Mouse (Mus musculus): ENCODE measurements around the gene Serinc2.

DNA sequence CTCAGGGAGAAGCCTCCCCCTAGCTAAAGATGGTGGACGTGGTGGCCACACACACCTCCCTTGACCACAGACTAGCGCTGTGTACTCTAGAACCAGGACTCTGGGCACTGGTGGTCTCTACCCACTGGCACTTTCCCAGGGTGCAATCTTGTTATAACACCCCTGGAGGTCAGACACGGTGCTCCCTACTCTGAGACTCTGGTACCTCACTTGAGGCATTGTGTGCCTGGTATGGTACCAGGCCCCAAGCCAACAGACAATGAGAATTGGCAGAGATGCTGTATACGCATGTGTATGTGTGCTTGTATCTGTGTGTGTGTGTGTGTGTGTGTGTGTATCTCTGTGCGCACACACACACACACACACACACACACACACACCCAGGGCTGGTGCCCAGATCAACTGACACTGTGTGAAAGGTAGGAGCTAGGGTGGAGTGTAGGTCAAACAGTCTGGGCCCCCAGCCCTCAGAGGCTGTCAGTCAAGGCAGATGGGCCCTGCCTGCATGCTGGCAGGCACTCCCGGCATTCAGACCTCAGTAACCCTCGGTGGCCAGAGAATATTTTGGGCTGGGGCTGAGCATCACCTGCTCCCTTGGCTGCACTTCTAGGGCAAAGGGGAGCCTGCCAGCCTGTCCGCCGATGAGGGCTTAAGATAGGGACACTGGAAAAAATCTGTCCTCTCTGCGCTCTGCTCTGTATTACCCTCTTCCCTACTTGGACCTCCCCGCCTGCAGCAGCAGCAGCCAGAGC, 20.0 kb upstream of the Serinc2 start:
- TF ChIP-seq CTCF (IDR thresholded peaks at IDR 0.05; ENCODE audit: borderline replicate concordance, extremely low read depth, insufficient read depth, insufficient read length) (no peak), POLR2A (IDR thresholded peaks at IDR 0.05; ENCODE audit: borderline replicate concordance, extremely low read depth, insufficient read depth, insufficient read length, poor library complexity, severe bottlenecking) (no peak)

Measured in brain, embryonic 14.5 days (tissue).